Mouse (Mus musculus) liver, embryonic 12.5 days (tissue): ENCODE data around the gene Atp6v1fnb. TPM values are rescaled to one million over a fixed set of nuclear protein-coding genes. Genes with fewer than 3 reads are reported as not detected.
A peak's percentile ranks its signal among the peaks of the same experiment; 100 is the strongest.

Source experiments
- ATAC-seq: fragments of 200-750 bp; cut with Nextera tagmentation; 2 replicates; pipeline ENCODE4 v1.8.0; 2017; ENCODE audit warnings: moderate number of reproducible peaks, mild to moderate bottlenecking, moderate library complexity
- H3K27ac ChIP-seq: fragments of 300-500 bp; sonication (generic); 2 replicates; pipeline ENCODE4 v1.5.1; 2016; ENCODE audit warnings: mild to moderate bottlenecking
- H3K27me3 ChIP-seq: fragments of 300-500 bp; sonication (generic); replicated peaks from 2 replicates; pipeline ENCODE4 v1.6.1; 2016; ENCODE audit warnings: mild to moderate bottlenecking, moderate library complexity
- H3K36me3 ChIP-seq: fragments of 300-500 bp; sonication (generic); 2 replicates; pipeline ENCODE4 v1.6.1; 2016; ENCODE audit warnings: mild to moderate bottlenecking, moderate library complexity
- H3K4me1 ChIP-seq: fragments of 300-500 bp; sonication (generic); 2 replicates; pipeline ENCODE4 v1.6.1; 2016
- H3K4me2 ChIP-seq: fragments of 300-500 bp; sonication (generic); 2 replicates; pipeline ENCODE4 v1.6.1; 2016; ENCODE audit warnings: mild to moderate bottlenecking, moderate library complexity
- H3K4me3 ChIP-seq: fragments of 300-500 bp; sonication (generic); 2 replicates; pipeline ENCODE4 v1.5.1; 2016; ENCODE audit warnings: mild to moderate bottlenecking, moderate library complexity
- H3K9ac ChIP-seq: fragments of 300-500 bp; sonication (generic); 2 replicates; pipeline ENCODE4 v1.6.1; 2016; ENCODE audit warnings: mild to moderate bottlenecking, moderate library complexity
- H3K9me3 ChIP-seq: fragments of 300-500 bp; sonication (generic); replicated peaks from 2 replicates; pipeline ENCODE4 v1.6.1; 2016; ENCODE audit warnings: mild to moderate bottlenecking, moderate library complexity
- WGBS: fragments of 180-500 bp; shearing (Covaris S2); methylation state at CpG from one replicate; pipeline ENCODE4 v1.1.7; 2016; ENCODE audit not compliant: insufficient replicate concordance; 5-methylcytosine and 5-hydroxymethylcytosine counted together
- polyA plus RNA-seq: library from polyadenylated mRNA; unstranded; fragments of >200 nt; fragmentation: Nextera tagmentation; extraction: Ambion mirVana; gene quantifications from 2 replicates; pipeline ENCODE4 v1.2.1, GENCODE M21; 2016

Gene Atp6v1fnb
- polyA plus RNA-seq, 1 experiment from 2014 or later = not detected

- Histone ChIP-seq H3K36me3 (no peaks in the 10 kb centered on the region), H3K27ac (no peak overlapping the region), H3K9ac (no peak overlapping the region), H3K4me1 (peaks cover 21% of the 10 kb centered on the region), H3K4me3 (peak overlapping the region; percentile 54), H3K9me3 (no peaks in the 10 kb centered on the region), H3K27me3 (peaks cover 63% of the 10 kb centered on the region), H3K4me2 (peak overlapping the region; percentile 70)
- no peak for ATAC-seq
- WGBS = 37% methylated on average over 8 of the region's 8 CpGs
Measured at GRCm38 (mm10) chr6:29506834-29507233, 35.6 kb downstream of the Atp6v1fnb start.

- H3K4me1 ChIP-seq = peaks cover 22% of the 10 kb centered on the region
- 2% methylated on average over 47 of the region's 47 CpGs for WGBS
- H3K36me3 ChIP-seq = no peaks in the 10 kb centered on the region
- no peak within 1 kb of the TSS for H3K27ac ChIP-seq
- no peak for ATAC-seq
- peak within 1 kb of the TSS; percentile 54 for H3K4me3 ChIP-seq
- peak within 1 kb of the TSS; percentile 27; the same call in 1 of the 2 replicates for H3K9ac ChIP-seq
- peaks cover 63% of the 10 kb centered on the region for H3K27me3 ChIP-seq
- no peaks in the 10 kb centered on the region for H3K9me3 ChIP-seq
- H3K4me2 ChIP-seq = peak within 1 kb of the TSS; percentile 70
Measured at GRCm38 (mm10) chr6:29507447-29508309, 36.4 kb downstream of the Atp6v1fnb start, which contains the start of gene Kcp. Gene Kcp (minus strand): TSS chr6:29507952.

GRCm38 (mm10) chr6:29509086-29509485 is 37.8 kb downstream of the Atp6v1fnb start:
- no peak overlapping the region for H3K4me3 ChIP-seq
- no peak for ATAC-seq
- H3K4me1 ChIP-seq = peaks cover 33% of the 10 kb centered on the region
- no peaks in the 10 kb centered on the region for H3K9me3 ChIP-seq
- H3K9ac ChIP-seq = no peak overlapping the region
- WGBS = 48% methylated on average over 2 of the region's 2 CpGs
- no peak overlapping the region for H3K27ac ChIP-seq
- no peak overlapping the region for H3K4me2 ChIP-seq
- no peaks in the 10 kb centered on the region for H3K36me3 ChIP-seq
- peaks cover 61% of the 10 kb centered on the region for H3K27me3 ChIP-seq

GRCm38 (mm10) chr6:29513284-29513683 is 42.0 kb downstream of the Atp6v1fnb start:
- Histone ChIP-seq H3K9me3 (no peaks in the 10 kb centered on the region), H3K36me3 (no peaks in the 10 kb centered on the region), H3K4me1 (peaks cover 11% of the 10 kb centered on the region), H3K4me3 (peak overlapping the region; percentile 22; the same call in 1 of the 2 replicates), H3K27ac (peak overlapping the region; percentile 32; the same call in 1 of the 2 replicates), H3K27me3 (peaks cover 27% of the 10 kb centered on the region), H3K9ac (peak overlapping the region; percentile 44; the same call in 1 of the 2 replicates), H3K4me2 (peak overlapping the region; percentile 59)
- ATAC-seq = peak; percentile 48; the same call in 1 of the 2 replicates
- WGBS = 3% methylated on average over 11 of the region's 11 CpGs

- Histone ChIP-seq H3K4me2 (no peak overlapping the region), H3K27me3 (peaks cover 10% of the 10 kb centered on the region; the same call in 1 of the 2 replicates), H3K9me3 (no peaks in the 10 kb centered on the region), H3K27ac (no peak overlapping the region), H3K36me3 (no peaks in the 10 kb centered on the region), H3K4me1 (peaks cover 11% of the 10 kb centered on the region), H3K4me3 (no peak overlapping the region), H3K9ac (no peak overlapping the region)
- peak; percentile 30 for ATAC-seq
- WGBS = 3% methylated on average over 5 of the region's 5 CpGs
Measured at GRCm38 (mm10) chr6:29517139-29517538, 45.9 kb downstream of the Atp6v1fnb start.

GRCm38 (mm10) chr6:29522626-29523300 is 51.5 kb downstream of the Atp6v1fnb start:
- H3K36me3 ChIP-seq = no peaks in the 10 kb centered on the region
- no peak overlapping the region for H3K9ac ChIP-seq
- no peak overlapping the region for H3K4me3 ChIP-seq
- H3K27ac ChIP-seq = no peak overlapping the region
- H3K4me1 ChIP-seq = peaks cover 17% of the 10 kb centered on the region
- no peaks in the 10 kb centered on the region for H3K9me3 ChIP-seq
- no peak for ATAC-seq
- H3K4me2 ChIP-seq = no peak overlapping the region
- 53% methylated on average over 6 of the region's 6 CpGs for WGBS
- H3K27me3 ChIP-seq = peaks cover 51% of the 10 kb centered on the region

Other genes with a start within 250 kb of the Atp6v1fnb start
- gene Hilpda, start 198.9 kb upstream of the Atp6v1fnb start, polyA plus RNA-seq = 19.1 and 20.0 TPM in 2 replicates
- gene Fam71f2, start 191.8 kb upstream of the Atp6v1fnb start, polyA plus RNA-seq = 0.20 and 0.31 TPM in 2 replicates
- not detected in 2 replicates for gene Fam71f1, start 152.3 kb upstream of the Atp6v1fnb start, polyA plus RNA-seq
- 127 and 131 TPM in 2 replicates for gene Calu, start 123.4 kb upstream of the Atp6v1fnb start, polyA plus RNA-seq
- gene Opn1sw, start 83.0 kb upstream of the Atp6v1fnb start, polyA plus RNA-seq = 0.08 TPM in 1 of 2 replicates, not detected in the other
- 0.94 and 1.8 TPM in 2 replicates for gene Ccdc136, start 75.1 kb upstream of the Atp6v1fnb start, polyA plus RNA-seq
- 2.2 and 2.8 TPM in 2 replicates for gene Flnc, start 38.2 kb upstream of the Atp6v1fnb start, polyA plus RNA-seq
- 149 and 161 TPM in 2 replicates for gene Atp6v1f, start 3.7 kb upstream of the Atp6v1fnb start, polyA plus RNA-seq
- 2.8 and 3.2 TPM in 2 replicates for gene Kcp, start 36.5 kb downstream of the Atp6v1fnb start, polyA plus RNA-seq
- gene Irf5, start 55.2 kb downstream of the Atp6v1fnb start, polyA plus RNA-seq = 5.9 and 7.2 TPM in 2 replicates
- 55.2 and 56.6 TPM in 2 replicates for gene Tnpo3, start 138.4 kb downstream of the Atp6v1fnb start, polyA plus RNA-seq
- 197 and 203 TPM in 2 replicates for gene Tspan33, start 222.8 kb downstream of the Atp6v1fnb start, polyA plus RNA-seq